Mouse (Mus musculus): Measurements from ENCODE around the gene St6galnac3. TPM values are rescaled to one million over a fixed set of nuclear protein-coding genes. Genes with fewer than 3 reads are reported as not detected.
"Not testable (repeated sequence)": the region's sequence is repeated elsewhere in the genome, so short reads cannot be mapped to it uniquely, and the experiment has no call there.

Gene St6galnac3
- total and polyA plus RNA-seq, 3 experiments, result 2.2 to 5.2 (median 4.9) TPM

- no peak for TF ChIP-seq CTCF (IDR thresholded peaks at IDR 0.05)
- TF ChIP-seq POLR2A (IDR thresholded peaks at IDR 0.05; ENCODE audit: insufficient read depth, low read depth, low read length), result no peak
- no peak for TF ChIP-seq EP300 (IDR thresholded peaks at IDR 0.05; ENCODE audit: insufficient read depth, low read depth, low read length)
- intact Hi-C loops (cut with DNase I), result loop anchor here (5.0 kb wide), 1 partner anchor 43 kb away; no protein-coding TSS in a partner anchor
- Histone ChIP-seq H3K27ac (no peak overlapping the region), H3K36me3 (ENCODE audit: control insufficient read depth, insufficient read depth, low read length) (no peaks in the 10 kb centered on the region), H3K4me1 (ENCODE audit: control insufficient read depth, insufficient read depth, low read length) (no peaks in the 10 kb centered on the region), H3K9ac (ENCODE audit: low read depth, low read length) (no peak overlapping the region), H3K79me2 (replicated peaks; ENCODE audit: control insufficient read depth, insufficient read depth, low read length) (no peaks in the 10 kb centered on the region), H3K4me3 (no peak overlapping the region), H3K27me3 (ENCODE audit: control insufficient read depth, insufficient read depth, low read length) (no peaks in the 10 kb centered on the region)
- no peak for DNase-seq
- 55% methylated on average over 5 of the region's 5 CpGs for WGBS
Measured at GRCm38 (mm10) chr3:153764760-153765159, 39.8 kb upstream of the St6galnac3 start.

- Histone ChIP-seq H3K36me3 (ENCODE audit: control insufficient read depth, insufficient read depth, low read length) (no peaks in the 10 kb centered on the region), H3K4me3 (no peak overlapping the region), H3K79me2 (replicated peaks; ENCODE audit: control insufficient read depth, insufficient read depth, low read length) (no peaks in the 10 kb centered on the region), H3K9ac (ENCODE audit: low read depth, low read length) (no peak overlapping the region), H3K4me1 (ENCODE audit: control insufficient read depth, insufficient read depth, low read length) (no peaks in the 10 kb centered on the region; the same call in 1 of the 2 replicates), H3K27me3 (ENCODE audit: control insufficient read depth, insufficient read depth, low read length) (no peaks in the 10 kb centered on the region), H3K27ac (no peak overlapping the region)
- TF ChIP-seq EP300 (IDR thresholded peaks at IDR 0.05; ENCODE audit: insufficient read depth, low read depth, low read length) (no peak), CTCF (IDR thresholded peaks at IDR 0.05) (no peak), POLR2A (IDR thresholded peaks at IDR 0.05; ENCODE audit: insufficient read depth, low read depth, low read length) (no peak)
- intact Hi-C loops (cut with DNase I), result no loop called here
- WGBS, result 85% methylated on average over 17 of the region's 17 CpGs
- no peak for DNase-seq
Measured at GRCm38 (mm10) chr3:153761171-153761570, 36.2 kb upstream of the St6galnac3 start.

- intact Hi-C loops (cut with DNase I), result no loop called here
Measured at GRCm38 (mm10) chr3:153759269-153759668, 34.3 kb upstream of the St6galnac3 start.

GRCm38 (mm10) chr3:153756500-153756996 is 31.6 kb upstream of the St6galnac3 start:
- WGBS, result 95% methylated on average over 2 of the region's 2 CpGs

More at GRCm38 (mm10) chr3:153759269-153759668, 34.3 kb upstream of the St6galnac3 start:
- no peaks in the 10 kb centered on the region for H3K27me3 ChIP-seq (ENCODE audit: control insufficient read depth, insufficient read depth, low read length)
- H3K4me1 ChIP-seq (ENCODE audit: control insufficient read depth, insufficient read depth, low read length), result no peaks in the 10 kb centered on the region; the same call in 1 of the 2 replicates
- no peak overlapping the region for H3K9ac ChIP-seq (ENCODE audit: low read depth, low read length)
- TF ChIP-seq EP300 (IDR thresholded peaks at IDR 0.05; ENCODE audit: insufficient read depth, low read depth, low read length) (no peak), CTCF (IDR thresholded peaks at IDR 0.05) (no peak), POLR2A (IDR thresholded peaks at IDR 0.05; ENCODE audit: insufficient read depth, low read depth, low read length) (no peak)
- no peak overlapping the region for H3K4me3 ChIP-seq
- no peaks in the 10 kb centered on the region for H3K36me3 ChIP-seq (ENCODE audit: control insufficient read depth, insufficient read depth, low read length)
- no peak for DNase-seq
- no peaks in the 10 kb centered on the region for H3K79me2 ChIP-seq (replicated peaks; ENCODE audit: control insufficient read depth, insufficient read depth, low read length)
- no peak overlapping the region for H3K27ac ChIP-seq

GRCm38 (mm10) chr3:153755785-153756326 is 30.9 kb upstream of the St6galnac3 start:
- DNase-seq; H3K9ac ChIP-seq (ENCODE audit: low read depth, low read length); intact Hi-C loops (cut with DNase I): not testable (repeated sequence)

More at GRCm38 (mm10) chr3:153756500-153756996, 31.6 kb upstream of the St6galnac3 start:
- no peak for DNase-seq
- no peak overlapping the region for H3K4me3 ChIP-seq
- H3K27me3 ChIP-seq (ENCODE audit: control insufficient read depth, insufficient read depth, low read length), result no peaks in the 10 kb centered on the region
- no peak for TF ChIP-seq POLR2A (IDR thresholded peaks at IDR 0.05; ENCODE audit: insufficient read depth, low read depth, low read length)
- peak; percentile 17; the same call in 1 of the 2 replicates for TF ChIP-seq CTCF (IDR thresholded peaks at IDR 0.05)
- H3K79me2 ChIP-seq (replicated peaks; ENCODE audit: control insufficient read depth, insufficient read depth, low read length), result no peaks in the 10 kb centered on the region
- no peak overlapping the region for H3K9ac ChIP-seq (ENCODE audit: low read depth, low read length)
- intact Hi-C loops (cut with DNase I), result no loop called here
- H3K36me3 ChIP-seq (ENCODE audit: control insufficient read depth, insufficient read depth, low read length), result no peaks in the 10 kb centered on the region
- H3K27ac ChIP-seq, result no peak overlapping the region
- no peaks in the 10 kb centered on the region; the same call in 1 of the 2 replicates for H3K4me1 ChIP-seq (ENCODE audit: control insufficient read depth, insufficient read depth, low read length)

GRCm38 (mm10) chr3:153751435-153751834 is 26.5 kb upstream of the St6galnac3 start:
- intact Hi-C loops (cut with DNase I), result no loop called here
- Histone ChIP-seq H3K9ac (ENCODE audit: low read depth, low read length) (no peak overlapping the region), H3K4me3 (no peak overlapping the region), H3K79me2 (replicated peaks; ENCODE audit: control insufficient read depth, insufficient read depth, low read length) (no peaks in the 10 kb centered on the region), H3K27ac (no peak overlapping the region), H3K27me3 (ENCODE audit: control insufficient read depth, insufficient read depth, low read length) (no peaks in the 10 kb centered on the region), H3K36me3 (ENCODE audit: control insufficient read depth, insufficient read depth, low read length) (no peaks in the 10 kb centered on the region), H3K4me1 (ENCODE audit: control insufficient read depth, insufficient read depth, low read length) (no peaks in the 10 kb centered on the region)
- TF ChIP-seq CTCF (IDR thresholded peaks at IDR 0.05), result no peak
- DNase-seq, result no peak
- 34% methylated on average over 1 of the region's 1 CpGs for WGBS

More at GRCm38 (mm10) chr3:153755785-153756326, 30.9 kb upstream of the St6galnac3 start:
- WGBS, result 50% methylated on average over 14 of the region's 14 CpGs
- not testable (repeated sequence) for H3K27ac ChIP-seq; H3K27me3 ChIP-seq (ENCODE audit: control insufficient read depth, insufficient read depth, low read length); H3K36me3 ChIP-seq (ENCODE audit: control insufficient read depth, insufficient read depth, low read length); H3K79me2 ChIP-seq (replicated peaks; ENCODE audit: control insufficient read depth, insufficient read depth, low read length); H3K4me1 ChIP-seq (ENCODE audit: control insufficient read depth, insufficient read depth, low read length); H3K4me3 ChIP-seq
